Mouse (Mus musculus) lung, embryonic 16.5 days (tissue): ENCODE results near the gene Sik1. TPM values are rescaled to one million over a fixed set of nuclear protein-coding genes. Genes with fewer than 3 reads are reported as not detected.
"Not testable (repeated sequence)": the region's sequence is repeated elsewhere in the genome, so short reads cannot be mapped to it uniquely, and the experiment has no call there.

ENCODE experiments used
- ATAC-seq: fragments of 200-750 bp; cut with Nextera tagmentation; 2 replicates; pipeline ENCODE4 v1.8.0; 2017; ENCODE audit warnings: low read depth, mild to moderate bottlenecking, moderate library complexity
- H3K27ac ChIP-seq: fragments of 300-500 bp; sonication (generic); 2 replicates; pipeline ENCODE4 v1.5.1; 2014; ENCODE audit warnings: mild to moderate bottlenecking, control low read depth, low read length
- H3K27me3 ChIP-seq: fragments of 300-500 bp; sonication (generic); 2 replicates; pipeline ENCODE4 v1.6.1; 2014; ENCODE audit warnings: low read depth, low read length, mixed read lengths; ENCODE audit not compliant: control insufficient read depth, insufficient read depth
- H3K36me3 ChIP-seq: fragments of 300-500 bp; sonication (generic); 2 replicates; pipeline ENCODE4 v1.6.1; 2014; ENCODE audit warnings: low read length; ENCODE audit not compliant: control insufficient read depth, insufficient read depth
- H3K4me1 ChIP-seq: fragments of 300-500 bp; sonication (generic); replicated peaks from 2 replicates; pipeline ENCODE4 v1.6.1; 2014; ENCODE audit warnings: low read length, mixed read lengths; ENCODE audit not compliant: control insufficient read depth, insufficient read depth
- H3K4me2 ChIP-seq: fragments of 300-500 bp; sonication (generic); 2 replicates; pipeline ENCODE4 v1.6.1; 2014; ENCODE audit warnings: low read depth, low read length, control low read depth
- H3K4me3 ChIP-seq: fragments of 300-500 bp; sonication (generic); 2 replicates; pipeline ENCODE4 v1.5.1; 2014; ENCODE audit warnings: mild to moderate bottlenecking, low read length, control low read depth
- H3K9ac ChIP-seq: fragments of 300-500 bp; sonication (generic); 2 replicates; pipeline ENCODE4 v1.6.1; 2014; ENCODE audit warnings: low read length, control low read depth
- H3K9me3 ChIP-seq: fragments of 300-500 bp; sonication (generic); 2 replicates; pipeline ENCODE4 v1.6.1; 2016; ENCODE audit warnings: low read length; ENCODE audit not compliant: control insufficient read depth
- WGBS: fragments of 180-500 bp; shearing (Covaris S2); extraction: QIAGEN DNeasy Blood & Tissue Kit; methylation state at CpG from one replicate; pipeline ENCODE4 v1.1.7; 2014; 5-methylcytosine and 5-hydroxymethylcytosine counted together
- polyA plus RNA-seq: library from polyadenylated mRNA; unstranded; fragments of >200 nt; fragmentation: Nextera tagmentation; extraction: Ambion mirVana; gene quantifications from 2 replicates; pipeline ENCODE4 v1.2.1, GENCODE M21; 2015

Sik1 gene
- polyA plus RNA-seq, 1 experiment from 2014 or later, result 32.7 TPM

- Histone ChIP-seq H3K27ac (peak overlapping the region; percentile 97), H3K9ac (peak overlapping the region; percentile 43), H3K9me3 (no peaks in the 10 kb centered on the region), H3K4me2 (no peak overlapping the region), H3K27me3 (no peaks in the 10 kb centered on the region), H3K4me1 (peaks cover 54% of the 10 kb centered on the region), H3K36me3 (no peaks in the 10 kb centered on the region), H3K4me3 (no peak overlapping the region)
- WGBS, result 76% methylated on average over 7 of the region's 7 CpGs
- ATAC-seq, result no peak
These were observed 40.7 kb upstream of the Sik1 start for GRCm38 (mm10) chr17:31896311-31896710.

GRCm38 (mm10) chr17:31893371-31894060, 37.9 kb upstream of the Sik1 start:
- no peak for ATAC-seq
- Histone ChIP-seq H3K9me3 (no peaks in the 10 kb centered on the region), H3K4me1 (peaks cover 74% of the 10 kb centered on the region), H3K27ac (peak overlapping the region; percentile 98), H3K9ac (no peak overlapping the region), H3K4me3 (no peak overlapping the region), H3K36me3 (no peaks in the 10 kb centered on the region), H3K4me2 (no peak overlapping the region), H3K27me3 (no peaks in the 10 kb centered on the region)
- WGBS, result 59% methylated on average over 5 of the region's 5 CpGs

- Histone ChIP-seq H3K27ac (peak overlapping the region; percentile 98), H3K4me3 (no peak overlapping the region), H3K9ac (peak overlapping the region; percentile 45), H3K4me2 (no peak overlapping the region), H3K36me3 (no peaks in the 10 kb centered on the region), H3K4me1 (peaks cover 73% of the 10 kb centered on the region), H3K27me3 (no peaks in the 10 kb centered on the region), H3K9me3 (no peaks in the 10 kb centered on the region)
- 11% methylated on average over 10 of the region's 10 CpGs for WGBS
- ATAC-seq, result peak; percentile 70
These were observed 37.1 kb upstream of the Sik1 start for GRCm38 (mm10) chr17:31892750-31893149.

GRCm38 (mm10) chr17:31891858-31892257, 36.3 kb upstream of the Sik1 start:
- H3K9me3 ChIP-seq, result no peaks in the 10 kb centered on the region
- H3K4me1 ChIP-seq, result peaks cover 71% of the 10 kb centered on the region
- H3K4me2 ChIP-seq, result no peak overlapping the region
- no peak overlapping the region for H3K4me3 ChIP-seq
- H3K9ac ChIP-seq, result peak overlapping the region; percentile 16; the same call in 1 of the 2 replicates
- WGBS, result 48% methylated on average over 4 of the region's 4 CpGs
- no peaks in the 10 kb centered on the region for H3K36me3 ChIP-seq
- ATAC-seq, result no peak
- H3K27ac ChIP-seq, result peak overlapping the region; percentile 98
- H3K27me3 ChIP-seq, result no peaks in the 10 kb centered on the region

- Histone ChIP-seq H3K4me3 (no peak overlapping the region), H3K9ac (peak overlapping the region; percentile 57; the same call in 1 of the 2 replicates), H3K4me1 (peaks cover 57% of the 10 kb centered on the region), H3K9me3 (no peaks in the 10 kb centered on the region), H3K27me3 (no peaks in the 10 kb centered on the region), H3K4me2 (no peak overlapping the region), H3K27ac (peak overlapping the region; percentile 98), H3K36me3 (no peaks in the 10 kb centered on the region)
- peak; percentile 25; the same call in 1 of the 2 replicates for ATAC-seq
- 17% methylated on average over 2 of the region's 2 CpGs for WGBS
These were observed 34.8 kb upstream of the Sik1 start for GRCm38 (mm10) chr17:31890311-31890951.

GRCm38 (mm10) chr17:31889446-31890201, 34.0 kb upstream of the Sik1 start:
- Histone ChIP-seq H3K4me3 (no peak overlapping the region), H3K4me2 (no peak overlapping the region; the same call in 1 of the 2 replicates), H3K9me3 (no peaks in the 10 kb centered on the region), H3K27ac (peak overlapping the region; percentile 98), H3K4me1 (peaks cover 56% of the 10 kb centered on the region), H3K9ac (peak overlapping the region; percentile 57), H3K36me3 (no peaks in the 10 kb centered on the region), H3K27me3 (no peaks in the 10 kb centered on the region)
- whole genome bisulfite sequencing, result 33% methylated on average over 9 of the region's 9 CpGs
- peak; percentile 83 for ATAC-seq

- no peaks in the 10 kb centered on the region for H3K9me3 ChIP-seq
- ATAC-seq, result no peak
- no peaks in the 10 kb centered on the region for H3K36me3 ChIP-seq
- H3K27ac ChIP-seq, result peak overlapping the region; percentile 45; the same call in 1 of the 2 replicates
- peaks cover 53% of the 10 kb centered on the region for H3K4me1 ChIP-seq
- peak overlapping the region; percentile 10; the same call in 1 of the 2 replicates for H3K9ac ChIP-seq
- no peak overlapping the region for H3K4me3 ChIP-seq
- H3K27me3 ChIP-seq, result no peaks in the 10 kb centered on the region
- 36% methylated on average over 6 of the region's 6 CpGs for WGBS
- no peak overlapping the region for H3K4me2 ChIP-seq
These were observed 32.9 kb upstream of the Sik1 start for GRCm38 (mm10) chr17:31888540-31888939.

GRCm38 (mm10) chr17:31884676-31885075, 29.1 kb upstream of the Sik1 start:
- ATAC-seq, H3K4me3 ChIP-seq, H3K27ac ChIP-seq, H3K4me2 ChIP-seq, H3K27me3 ChIP-seq, H3K9me3 ChIP-seq, H3K36me3 ChIP-seq, H3K9ac ChIP-seq: not testable (repeated sequence)
- peaks cover 14% of the 10 kb centered on the region for H3K4me1 ChIP-seq
- whole genome bisulfite sequencing, result 55% methylated on average over 1 of the region's 1 CpGs

- WGBS, result 70% methylated on average over 10 of the region's 10 CpGs
These were observed 23.8 kb upstream of the Sik1 start for GRCm38 (mm10) chr17:31879406-31879805.

More at GRCm38 (mm10) chr17:31879406-31879805, 23.8 kb upstream of the Sik1 start:
- Histone ChIP-seq H3K27ac (no peak overlapping the region), H3K4me3 (no peak overlapping the region), H3K4me1 (peaks cover 11% of the 10 kb centered on the region), H3K9me3 (no peaks in the 10 kb centered on the region), H3K9ac (no peak overlapping the region), H3K36me3 (no peaks in the 10 kb centered on the region), H3K27me3 (no peaks in the 10 kb centered on the region), H3K4me2 (no peak overlapping the region)
- no peak for ATAC-seq
